Mouse (Mus musculus) megakaryocyte, embryonic 14.5 days (primary cell): Measurements from ENCODE around the gene Dst.

Experiments used
- FLI1 ChIP-seq: IDR thresholded peaks from 2 replicates; pipeline ENCODE4 v1.6.1; 2012; ENCODE audit warnings: low read length, inconsistent platforms, mixed read lengths
- GATA1 ChIP-seq: IDR thresholded peaks from 3 replicates; pipeline ENCODE4 v1.6.1; 2012; ENCODE audit warnings: mixed read lengths, low read length, inconsistent platforms, borderline replicate concordance

GRCm38 (mm10) chr1:33906927-33907326 lies 1.1 kb upstream of the Dst start:
- TF ChIP-seq GATA1 (no peak), FLI1 (no peak)
